33 mouse cellular contexts compared by ENCODE assay signal in genomic region chr5:113285541-113285940, GRCm38 (mm10). TPM values are rescaled to one million over a fixed set of nuclear protein-coding genes. Genes with fewer than 3 reads are reported as not detected.
DNase-seq lines count a peak whose midpoint lies in the region; ATAC-seq and TF ChIP-seq lines count a peak whose summit lies in the region.
"Had no signal": no experiment of that assay in that cellular context is flagged by ENCODE, and none has a peak within 500 bp of the region (broad histone marks: within the 10 kb centered on the region; RNA-seq: fewer than 3 reads in every experiment).

No protein-coding gene starts in this region.

- peak; percentile 36 for ATAC-seq in forebrain, postnatal 0 days
- no peak for ATAC-seq in forebrain, embryonic 14.5 days
- ATAC-seq in midbrain, postnatal 0 days (ENCODE audit: low FRiP score): 0 out of 2 replicates have a peak, but pooled peaks have one; percentile 4
- no peak for ATAC-seq in stomach, postnatal 0 days (ENCODE audit: low FRiP score, low TSS enrichment)
- ATAC-seq: forebrain, embryonic 15.5 days had no signal

- peaks cover 46% of the 10 kb centered on the region for H3K36me3 ChIP-seq in forebrain, postnatal 0 days (ENCODE audit: insufficient read depth)
- H3K36me3 ChIP-seq in forebrain, embryonic 14.5 days (ENCODE audit: control insufficient read depth, insufficient read depth, low read length): no peaks in the 10 kb centered on the region
- peaks cover 30% of the 10 kb centered on the region for H3K36me3 ChIP-seq in midbrain, postnatal 0 days (ENCODE audit: insufficient read depth, low read length)
- no peaks in the 10 kb centered on the region for H3K36me3 ChIP-seq in midbrain, embryonic 10.5 days
- H3K36me3 ChIP-seq in stomach, postnatal 0 days (ENCODE audit: control insufficient read depth, insufficient read depth, low read length): no peaks in the 10 kb centered on the region
- H3K36me3 ChIP-seq: heart, embryonic 10.5 days; heart, embryonic 15.5 days; kidney, embryonic 15.5 days had no signal

- H3K4me2 ChIP-seq in forebrain, postnatal 0 days (ENCODE audit: low read depth): no peak overlapping the region
- no peak overlapping the region for H3K4me2 ChIP-seq in forebrain, embryonic 14.5 days (ENCODE audit: low read length)
- H3K4me2 ChIP-seq in midbrain, postnatal 0 days (ENCODE audit: low read depth, low read length, poor library complexity, severe bottlenecking): no peak overlapping the region
- H3K4me2 ChIP-seq in stomach, postnatal 0 days (replicated peaks; ENCODE audit: low read depth): no peak overlapping the region
- H3K4me2 ChIP-seq: forebrain, embryonic 15.5 days; heart, embryonic 15.5 days; kidney, embryonic 15.5 days; neural tube, embryonic 13.5 days had no signal

- H3K4me1 ChIP-seq in forebrain, postnatal 0 days (ENCODE audit: insufficient read depth): no peaks in the 10 kb centered on the region
- H3K4me1 ChIP-seq in forebrain, embryonic 14.5 days (ENCODE audit: control insufficient read depth, insufficient read depth, low read length): peaks cover 3% of the 10 kb centered on the region; the same call in 1 of the 2 replicates
- H3K4me1 ChIP-seq in midbrain, postnatal 0 days (ENCODE audit: insufficient read depth, low read length): no peaks in the 10 kb centered on the region
- H3K4me1 ChIP-seq in midbrain, embryonic 10.5 days: peaks cover 17% of the 10 kb centered on the region
- H3K4me1 ChIP-seq in stomach, postnatal 0 days (replicated peaks; ENCODE audit: control insufficient read depth, insufficient read depth): no peaks in the 10 kb centered on the region
- H3K4me1 ChIP-seq: heart, embryonic 15.5 days had no signal

- H3K9ac ChIP-seq in forebrain, postnatal 0 days: no peak overlapping the region
- H3K9ac ChIP-seq in forebrain, embryonic 14.5 days (ENCODE audit: low read length): no peak overlapping the region
- H3K9ac ChIP-seq in midbrain, postnatal 0 days (replicated peaks; ENCODE audit: low read length, poor library complexity, severe bottlenecking): no peak overlapping the region
- no peak overlapping the region for H3K9ac ChIP-seq in stomach, postnatal 0 days (ENCODE audit: low read length)
- H3K9ac ChIP-seq: forebrain, embryonic 15.5 days; heart, embryonic 15.5 days; kidney, embryonic 15.5 days; liver, embryonic 14.5 days; neural tube, embryonic 13.5 days had no signal

- no peak for TF ChIP-seq EP300 in stomach, postnatal 0 days (optimal IDR thresholded peaks at IDR 0.05)

- DNase-seq in forebrain, postnatal 0 days: no peak
- DNase-seq in forebrain, embryonic 14.5 days (ENCODE audit: low spot score): no peak
- DNase-seq in layer of hippocampus, adult 2 months (ENCODE audit: low spot score in 2 of 2): no peak
- DNase-seq in layer of hippocampus, postnatal 25 days (ENCODE audit: extremely low spot score in 1 of 2, low spot score in 1 of 2): no peak
- DNase-seq in midbrain, postnatal 0 days (ENCODE audit: low spot score): no peak
- DNase-seq in midbrain, embryonic 10.5 days (ENCODE audit: low spot score): no peak
- DNase-seq in stomach, postnatal 0 days (ENCODE audit: low spot score): no peak
- no peak for DNase-seq in right cerebral cortex, postnatal 4 days
- DNase-seq: adrenal gland, postnatal 14 days; cerebellum, adult 11-12 months; kidney, adult 11 months; kidney, postnatal 36 days; layer of hippocampus, postnatal 36 days; liver; right cerebral cortex, postnatal 14 days; spleen, adult 18-20 months; thymus, adult 18-20 months; thymus, postnatal 25 days had no signal

- no peaks in the 10 kb centered on the region for H3K9me3 ChIP-seq in forebrain, postnatal 0 days (ENCODE audit: low read length)
- no peaks in the 10 kb centered on the region for H3K9me3 ChIP-seq in forebrain, embryonic 14.5 days (replicated peaks; ENCODE audit: control insufficient read depth, low read length)
- no peaks in the 10 kb centered on the region for H3K9me3 ChIP-seq in midbrain, postnatal 0 days (ENCODE audit: low read length)
- H3K9me3 ChIP-seq in midbrain, embryonic 10.5 days (replicated peaks): no peaks in the 10 kb centered on the region
- H3K9me3 ChIP-seq in stomach, postnatal 0 days (ENCODE audit: control insufficient read depth, low read length): no peaks in the 10 kb centered on the region
- H3K9me3 ChIP-seq: forebrain, embryonic 15.5 days; heart, embryonic 10.5 days; kidney, embryonic 15.5 days; neural tube, embryonic 13.5 days had no signal

- H3K27ac ChIP-seq in forebrain, postnatal 0 days (ENCODE audit: low read depth, low read length): no peak overlapping the region
- no peak overlapping the region for H3K27ac ChIP-seq in forebrain, embryonic 14.5 days (ENCODE audit: low read depth, low read length)
- no peak overlapping the region for H3K27ac ChIP-seq in layer of hippocampus, adult 2 months
- no peak overlapping the region for H3K27ac ChIP-seq in midbrain, postnatal 0 days (ENCODE audit: low read depth, low read length)
- no peak overlapping the region for H3K27ac ChIP-seq in midbrain, embryonic 10.5 days (replicated peaks)
- no peak overlapping the region for H3K27ac ChIP-seq in stomach, postnatal 0 days (replicated peaks)
- H3K27ac ChIP-seq: forebrain, embryonic 15.5 days; heart, embryonic 10.5 days; heart, embryonic 15.5 days; kidney, embryonic 15.5 days; liver, embryonic 14.5 days; macrophage; neural tube, embryonic 13.5 days had no signal

- 0 out of 2 replicates have a peak, but pooled peaks cover 5% of the 10 kb centered on the region for H3K27me3 ChIP-seq in forebrain, postnatal 0 days (ENCODE audit: insufficient read depth, low read length)
- peaks cover 32% of the 10 kb centered on the region for H3K27me3 ChIP-seq in forebrain, embryonic 14.5 days (replicated peaks; ENCODE audit: control insufficient read depth, insufficient read depth, low read length)
- no peaks in the 10 kb centered on the region for H3K27me3 ChIP-seq in midbrain, postnatal 0 days (ENCODE audit: insufficient read depth, low read length)
- H3K27me3 ChIP-seq in midbrain, embryonic 10.5 days (ENCODE audit: low read depth, poor library complexity, severe bottlenecking): peaks cover 63% of the 10 kb centered on the region
- H3K27me3 ChIP-seq in stomach, postnatal 0 days (ENCODE audit: control insufficient read depth, insufficient read depth, low read length): peaks cover 7% of the 10 kb centered on the region; the same call in 1 of the 2 replicates

- 58% methylated on average over 16 of the region's 16 CpGs for WGBS in forebrain, postnatal 0 days
- 53% methylated on average over 16 of the region's 16 CpGs for WGBS in forebrain, embryonic 14.5 days
- WGBS in midbrain, postnatal 0 days: 63% methylated on average over 16 of the region's 16 CpGs
- WGBS in midbrain, embryonic 10.5 days: 68% methylated on average over 16 of the region's 16 CpGs
- 58% methylated on average over 16 of the region's 16 CpGs for WGBS in stomach, postnatal 0 days

- H3K4me3 ChIP-seq in forebrain, postnatal 0 days (ENCODE audit: low read depth, low read length): no peak overlapping the region
- H3K4me3 ChIP-seq in forebrain, embryonic 14.5 days (ENCODE audit: low read depth, low read length): no peak overlapping the region
- H3K4me3 ChIP-seq in layer of hippocampus, adult 2 months: no peak overlapping the region
- H3K4me3 ChIP-seq in midbrain, postnatal 0 days (ENCODE audit: low read depth, low read length): no peak overlapping the region
- no peak overlapping the region for H3K4me3 ChIP-seq in midbrain, embryonic 10.5 days
- no peak overlapping the region for H3K4me3 ChIP-seq in stomach, postnatal 0 days (ENCODE audit: low read depth, low read length)
- H3K4me3 ChIP-seq: forebrain, embryonic 15.5 days; heart, embryonic 10.5 days; heart, embryonic 15.5 days; kidney, embryonic 15.5 days; neural tube, embryonic 13.5 days had no signal

- TF ChIP-seq CTCF in forebrain, postnatal 0 days (IDR thresholded peaks at IDR 0.05; ENCODE audit: low read depth): peak; percentile 52
- peak; percentile 54 for TF ChIP-seq CTCF in layer of hippocampus, adult 2 months (conservative IDR thresholded peaks at IDR 0.05)
- peak; percentile 57 for TF ChIP-seq CTCF in midbrain, postnatal 0 days (IDR thresholded peaks at IDR 0.05)
- TF ChIP-seq CTCF in stomach, postnatal 0 days (IDR thresholded peaks at IDR 0.05; ENCODE audit: low read depth): peak; percentile 36

RNA-seq across cellular contexts. Expression of gene Sgsm1, which starts 25.0 kb away (rescaled TPM):
- 42.0 and 48.7 TPM in 2 replicates for total RNA-seq in forebrain, postnatal 0 days (2014; rRNA removed)
- polyA plus RNA-seq in forebrain, postnatal 0 days (2015; fragmentation: Nextera tagmentation; extraction: Ambion mirVana): 10.1 and 16.5 TPM in 2 replicates
- polyA plus RNA-seq in forebrain, embryonic 14.5 days (2014; fragmentation: Nextera tagmentation; extraction: Ambion mirVana): 6.7 and 8.9 TPM in 2 replicates
- total RNA-seq in layer of hippocampus, adult 2 months (2021): 10 to 100 TPM; 80.3 to 85.4 TPM
- 10 to 100 TPM; 71.0 to 83.1 TPM for total RNA-seq in layer of hippocampus, postnatal 25 days (2021)
- 52.9 and 53.4 TPM in 2 replicates for total RNA-seq in midbrain, postnatal 0 days (2014; rRNA removed)
- polyA plus RNA-seq in midbrain, postnatal 0 days (2015; fragmentation: Nextera tagmentation; extraction: Ambion mirVana): 19.8 and 27.3 TPM in 2 replicates
- 16.0 and 16.3 TPM in 2 replicates for polyA plus RNA-seq in midbrain, embryonic 10.5 days (2016; fragmentation: Nextera tagmentation; extraction: Ambion mirVana)
- polyA plus RNA-seq in stomach, postnatal 0 days (2015; fragmentation: Nextera tagmentation; extraction: Ambion mirVana): 3.2 and 4.2 TPM in 2 replicates
- polyA plus RNA-seq: macrophage had no signal

RNA-seq across cellular contexts. Expression of gene Tmem211, which starts 58.8 kb away (rescaled TPM):
- not detected in 2 replicates for total RNA-seq in forebrain, postnatal 0 days (2014; rRNA removed)
- not detected in 2 replicates for polyA plus RNA-seq in forebrain, postnatal 0 days (2015; fragmentation: Nextera tagmentation; extraction: Ambion mirVana)
- not detected in 2 replicates for polyA plus RNA-seq in forebrain, embryonic 14.5 days (2014; fragmentation: Nextera tagmentation; extraction: Ambion mirVana)
- not detected for total RNA-seq in layer of hippocampus, adult 2 months (2021)
- not detected for total RNA-seq in layer of hippocampus, postnatal 25 days (2021)
- total RNA-seq in midbrain, postnatal 0 days (2014; rRNA removed): not detected in 2 replicates
- polyA plus RNA-seq in midbrain, postnatal 0 days (2015; fragmentation: Nextera tagmentation; extraction: Ambion mirVana): not detected in 2 replicates
- polyA plus RNA-seq in midbrain, embryonic 10.5 days (2016; fragmentation: Nextera tagmentation; extraction: Ambion mirVana): 0.10 TPM in 1 of 2 replicates, not detected in the other
- 0.46 and 0.59 TPM in 2 replicates for polyA plus RNA-seq in stomach, postnatal 0 days (2015; fragmentation: Nextera tagmentation; extraction: Ambion mirVana)
- total RNA-seq: adrenal gland, postnatal 14 days; gastrocnemius, adult 8-10 months; heart, postnatal 25 days; layer of hippocampus, adult 8-10 months; layer of hippocampus, postnatal 36 days; left cerebral cortex, postnatal 14 days had no signal
- polyA plus RNA-seq: forebrain, embryonic 15.5 days; gonadal fat pad, adult 2 months; heart, embryonic 10.5 days; heart, embryonic 15.5 days; hindbrain, embryonic 11.5 days; limb, embryonic 11.5 days; liver, embryonic 14.5 days; lung, embryonic 16.5 days; macrophage had no signal

Comparison
In these comparisons a context has a peak if more than half of its experiments do, and no peak if none do; other contexts are left out.
1. ATAC-seq: peak in forebrain, postnatal 0 days (single experiment) and midbrain, postnatal 0 days (single experiment); none in forebrain, embryonic 14.5 days (single experiment) and stomach, postnatal 0 days (single experiment).
2. Peak in every context shown above with its lines, with median percentiles within 50 percentile points of each other: CTCF ChIP-seq.